Mouse (Mus musculus): Measurements from ENCODE around the gene Smim11. TPM values are rescaled to one million over a fixed set of nuclear protein-coding genes. Genes with fewer than 3 reads are reported as not detected.

The Smim11 gene
- 88.5 TPM for polyA plus RNA-seq (2014; fragmentation: Illumina TruSeq; extraction: RNeasy Lipid Tissue Mini Kit (QIAGEN cat#74804); ENCODE audit: low read depth, low replicate concordance)

DNA sequence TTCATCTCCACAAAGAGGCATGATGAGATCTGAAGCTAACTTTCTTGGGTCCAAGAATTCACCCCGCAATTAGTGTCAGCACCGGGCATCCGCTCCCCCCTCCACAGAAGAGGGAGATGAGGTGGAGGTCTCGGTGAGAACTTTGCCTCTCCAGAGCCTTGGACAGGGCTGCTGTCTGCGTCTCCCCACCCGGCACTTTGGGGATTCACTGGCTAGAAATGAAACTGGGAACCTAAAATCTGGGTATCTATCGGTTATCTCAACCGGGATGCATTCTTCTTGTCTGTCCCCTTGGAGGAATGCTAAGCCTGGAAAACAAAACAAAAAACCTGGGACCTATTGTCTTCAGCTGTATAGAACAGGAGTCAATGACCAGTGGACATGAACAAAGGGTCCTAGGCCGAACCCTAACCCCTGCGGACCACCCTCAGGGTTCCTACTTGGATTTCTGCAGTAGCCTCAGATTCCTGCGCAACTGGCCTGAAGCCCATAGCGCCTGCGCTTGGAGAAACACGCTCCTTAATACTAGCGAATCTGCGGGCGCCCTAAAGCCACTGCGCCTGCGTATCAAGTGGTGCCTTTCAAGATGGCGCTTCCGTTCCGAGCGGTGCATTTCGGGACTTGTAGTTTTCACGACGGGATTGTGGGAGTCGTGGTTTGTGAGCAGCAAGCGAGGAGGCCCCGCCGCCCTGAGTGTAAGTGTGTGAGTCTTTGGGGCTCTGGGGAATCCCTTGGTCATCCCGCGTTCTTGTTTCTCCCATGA lies at the start of gene Smim11:
TSS of gene Smim11 (plus strand) at position 638 of the 763 bp plus-strand sequence.

DNA sequence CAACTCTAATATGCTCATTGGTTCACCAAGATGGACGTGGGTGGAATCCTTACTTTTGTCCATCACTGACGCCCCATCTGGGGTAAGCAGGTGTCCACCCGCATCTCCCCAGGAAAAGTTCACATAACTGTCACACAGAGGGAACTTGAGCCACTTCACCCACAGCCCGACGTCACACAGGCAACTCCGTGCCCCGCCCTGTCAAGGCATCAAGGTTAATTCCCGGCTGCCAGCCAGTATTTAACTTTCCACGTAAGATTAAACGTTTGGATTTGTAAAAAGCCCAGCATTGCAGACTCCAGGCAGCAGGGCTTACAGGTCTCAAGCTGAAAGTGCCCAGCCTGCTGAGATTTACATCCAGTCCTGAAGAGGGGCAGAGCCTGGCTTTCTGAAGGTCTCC lies 9.0 kb upstream of the Smim11 start, which contains the start of gene Kcne2:
TSS of gene Kcne2 (plus strand) at position 289 of the 400 bp plus-strand sequence.

DNA sequence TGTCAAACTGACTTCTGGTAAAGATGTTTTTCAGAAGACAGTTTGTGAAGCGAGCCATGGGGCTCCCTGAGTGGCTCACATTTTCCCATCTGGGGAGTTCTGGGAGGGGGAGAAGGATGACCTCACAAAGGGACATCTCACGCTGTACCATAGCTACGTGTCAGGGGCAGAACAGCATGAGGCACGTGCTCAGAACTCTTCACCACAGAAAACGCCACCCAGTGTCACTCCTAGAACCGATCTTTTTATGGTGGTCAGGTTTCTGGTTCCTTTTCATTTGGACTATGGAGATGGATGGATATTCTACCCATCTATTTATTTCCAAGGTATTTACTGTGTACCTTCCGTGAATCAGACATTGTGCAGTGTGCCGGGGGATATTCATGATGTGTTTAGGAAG lies 20.3 kb downstream of the Smim11 start, which contains the start of gene Fam243:
TSS of gene Fam243 (minus strand) at position 101 of the 400 bp plus-strand sequence.

DNA sequence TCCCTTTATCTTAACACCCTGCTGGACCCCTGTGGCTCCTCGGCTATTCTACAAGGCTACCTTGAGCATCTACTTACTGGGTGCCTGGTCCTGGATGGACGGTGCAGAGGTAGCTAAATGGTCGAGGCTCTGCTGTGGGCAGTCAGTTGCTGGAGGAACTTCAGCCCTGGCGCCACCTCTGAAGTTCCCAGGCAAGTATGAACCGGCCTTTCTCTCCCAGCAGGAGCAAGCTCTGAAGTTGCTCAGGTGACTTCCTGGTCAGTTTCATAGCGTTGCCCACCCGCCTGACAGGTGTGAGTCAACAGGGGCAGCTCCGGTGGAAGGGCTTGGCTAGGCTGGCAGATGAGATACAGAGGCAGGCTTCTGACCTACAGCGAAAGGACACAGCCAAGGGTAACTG lies 58.1 kb downstream of the Smim11 start, which contains the start of gene Kcne1:
TSS of gene Kcne1 (minus strand) at position 240 of the 400 bp plus-strand sequence.

Other genes with a start within 250 kb of the Smim11 start
- 128 TPM for gene Mrps6, start 243.0 kb upstream of the Smim11 start, polyA plus RNA-seq (2014; fragmentation: Illumina TruSeq; extraction: RNeasy Lipid Tissue Mini Kit (QIAGEN cat#74804); ENCODE audit: low read depth, low replicate concordance)
- not detected for gene Gm49711, start 243.0 kb upstream of the Smim11 start, polyA plus RNA-seq (2014; fragmentation: Illumina TruSeq; extraction: RNeasy Lipid Tissue Mini Kit (QIAGEN cat#74804); ENCODE audit: low read depth, low replicate concordance)
- gene Slc5a3, start 243.0 kb upstream of the Smim11 start, polyA plus RNA-seq (2014; fragmentation: Illumina TruSeq; extraction: RNeasy Lipid Tissue Mini Kit (QIAGEN cat#74804); ENCODE audit: low read depth, low replicate concordance), result 37.3 TPM
- 2.1 TPM for gene Kcne2, start 8.9 kb upstream of the Smim11 start, polyA plus RNA-seq (2014; fragmentation: Illumina TruSeq; extraction: RNeasy Lipid Tissue Mini Kit (QIAGEN cat#74804); ENCODE audit: low read depth, low replicate concordance)
- gene Fam243, start 20.2 kb downstream of the Smim11 start, polyA plus RNA-seq (2014; fragmentation: Illumina TruSeq; extraction: RNeasy Lipid Tissue Mini Kit (QIAGEN cat#74804); ENCODE audit: low read depth, low replicate concordance), result not detected
- not detected for gene Kcne1, start 58.2 kb downstream of the Smim11 start, polyA plus RNA-seq (2014; fragmentation: Illumina TruSeq; extraction: RNeasy Lipid Tissue Mini Kit (QIAGEN cat#74804); ENCODE audit: low read depth, low replicate concordance)
- 16.2 TPM for gene Rcan1, start 169.6 kb downstream of the Smim11 start, polyA plus RNA-seq (2014; fragmentation: Illumina TruSeq; extraction: RNeasy Lipid Tissue Mini Kit (QIAGEN cat#74804); ENCODE audit: low read depth, low replicate concordance)
- gene Clic6, start 184.4 kb downstream of the Smim11 start, polyA plus RNA-seq (2014; fragmentation: Illumina TruSeq; extraction: RNeasy Lipid Tissue Mini Kit (QIAGEN cat#74804); ENCODE audit: low read depth, low replicate concordance), result 43.5 TPM